29 mouse cellular contexts compared by ENCODE assay signal in the genomic region with DNA sequence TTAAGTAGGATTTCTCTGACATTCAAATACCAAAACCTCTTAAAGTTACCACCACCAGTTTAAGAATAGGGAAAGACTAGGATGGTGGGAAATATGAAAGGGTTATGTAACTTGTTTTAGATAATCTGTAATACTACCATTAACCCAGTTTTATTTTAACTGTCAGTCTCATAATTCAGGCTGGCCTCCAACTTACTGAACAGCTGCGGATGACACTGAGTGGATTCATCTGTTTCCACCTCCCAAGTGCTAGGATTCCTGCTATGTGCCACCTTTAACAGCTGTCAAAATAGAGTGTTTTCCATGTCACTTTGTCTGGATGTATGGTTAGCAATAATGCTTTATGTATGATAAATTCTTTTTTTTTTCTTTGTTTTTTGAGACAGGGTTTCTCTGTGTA. TPM values are rescaled to one million over a fixed set of nuclear protein-coding genes. Genes with fewer than 3 reads are reported as not detected.
"Had no signal": no experiment of that assay in that cellular context is flagged by ENCODE, and none has a peak within 500 bp of the region (broad histone marks: within the 10 kb centered on the region; RNA-seq: fewer than 3 reads in every experiment).

No protein-coding gene starts in this region.

- H3K9ac ChIP-seq: embryonic facial prominence, embryonic 12.5 days; embryonic facial prominence, embryonic 13.5 days; embryonic facial prominence, embryonic 15.5 days; forebrain, embryonic 12.5 days; forebrain, embryonic 13.5 days; forebrain, embryonic 15.5 days; forebrain, postnatal 0 days had no signal

- H3K4me2 ChIP-seq: embryonic facial prominence, embryonic 12.5 days; embryonic facial prominence, embryonic 13.5 days; embryonic facial prominence, embryonic 15.5 days; forebrain, embryonic 12.5 days; forebrain, embryonic 13.5 days; forebrain, embryonic 15.5 days had no signal

- ATAC-seq: forebrain, embryonic 13.5 days; forebrain, embryonic 14.5 days; forebrain, embryonic 15.5 days; forebrain, embryonic 16.5 days; forebrain, postnatal 0 days had no signal

- H3K27me3 ChIP-seq: embryonic facial prominence, embryonic 12.5 days; embryonic facial prominence, embryonic 13.5 days; embryonic facial prominence, embryonic 15.5 days; forebrain, embryonic 12.5 days; forebrain, embryonic 13.5 days; forebrain, embryonic 15.5 days had no signal

- H3K4me1 ChIP-seq: embryonic facial prominence, embryonic 10.5 days; embryonic facial prominence, embryonic 12.5 days; embryonic facial prominence, embryonic 13.5 days; embryonic facial prominence, embryonic 15.5 days; forebrain, embryonic 10.5 days; forebrain, embryonic 12.5 days; forebrain, embryonic 13.5 days; forebrain, embryonic 15.5 days had no signal

- H3K9me3 ChIP-seq: embryonic facial prominence, embryonic 10.5 days; embryonic facial prominence, embryonic 12.5 days; embryonic facial prominence, embryonic 13.5 days; embryonic facial prominence, embryonic 15.5 days; forebrain, embryonic 10.5 days; forebrain, embryonic 12.5 days; forebrain, embryonic 13.5 days; forebrain, embryonic 15.5 days had no signal

- H3K4me3 ChIP-seq: embryonic facial prominence, embryonic 10.5 days; embryonic facial prominence, embryonic 12.5 days; embryonic facial prominence, embryonic 13.5 days; embryonic facial prominence, embryonic 15.5 days; erythroblast, embryonic 14.5 days; forebrain, embryonic 10.5 days; forebrain, embryonic 12.5 days; forebrain, embryonic 13.5 days; forebrain, embryonic 15.5 days; gastrocnemius, adult 2 months; heart, adult 2 months had no signal

- DNase-seq: cerebellum, adult 2 months; cerebellum, adult 8-10 months; cerebellum, adult 9-10 months; cerebellum, adult 9-11 months; cerebellum, postnatal 10 days; cerebellum, postnatal 14 days; cerebellum, postnatal 25 days; cerebellum, postnatal 36 days; embryo, embryonic 11 days; forebrain, postnatal 0 days; gastrocnemius, adult 2 months; gastrocnemius, postnatal 10 days; gastrocnemius, postnatal 25 days; gastrocnemius, postnatal 36 days; heart, adult 18-20 months; heart, adult 2 months had no signal

- H3K27ac ChIP-seq: embryonic facial prominence, embryonic 10.5 days; embryonic facial prominence, embryonic 12.5 days; embryonic facial prominence, embryonic 13.5 days; embryonic facial prominence, embryonic 15.5 days; forebrain, embryonic 10.5 days; forebrain, embryonic 12.5 days; forebrain, embryonic 13.5 days; forebrain, embryonic 15.5 days; gastrocnemius, adult 2 months; heart, adult 2 months had no signal

RNA-seq across cellular contexts. Expression of gene Dnah12, which starts 32.8 kb away (rescaled TPM):
- total RNA-seq: gastrocnemius, adult 2 months; gastrocnemius, adult 8-10 months; gastrocnemius, postnatal 10 days; gastrocnemius, postnatal 25 days; gastrocnemius, postnatal 36 days had no signal
- polyA plus RNA-seq: embryonic facial prominence, embryonic 10.5 days; embryonic facial prominence, embryonic 11.5 days; embryonic facial prominence, embryonic 12.5 days; erythroblast, embryonic 14.5 days; forebrain, embryonic 10.5 days; forebrain, embryonic 12.5 days had no signal
